Mouse (Mus musculus): ENCODE measurements around the gene Ccdc183.

Gene Ccdc183

DNA sequence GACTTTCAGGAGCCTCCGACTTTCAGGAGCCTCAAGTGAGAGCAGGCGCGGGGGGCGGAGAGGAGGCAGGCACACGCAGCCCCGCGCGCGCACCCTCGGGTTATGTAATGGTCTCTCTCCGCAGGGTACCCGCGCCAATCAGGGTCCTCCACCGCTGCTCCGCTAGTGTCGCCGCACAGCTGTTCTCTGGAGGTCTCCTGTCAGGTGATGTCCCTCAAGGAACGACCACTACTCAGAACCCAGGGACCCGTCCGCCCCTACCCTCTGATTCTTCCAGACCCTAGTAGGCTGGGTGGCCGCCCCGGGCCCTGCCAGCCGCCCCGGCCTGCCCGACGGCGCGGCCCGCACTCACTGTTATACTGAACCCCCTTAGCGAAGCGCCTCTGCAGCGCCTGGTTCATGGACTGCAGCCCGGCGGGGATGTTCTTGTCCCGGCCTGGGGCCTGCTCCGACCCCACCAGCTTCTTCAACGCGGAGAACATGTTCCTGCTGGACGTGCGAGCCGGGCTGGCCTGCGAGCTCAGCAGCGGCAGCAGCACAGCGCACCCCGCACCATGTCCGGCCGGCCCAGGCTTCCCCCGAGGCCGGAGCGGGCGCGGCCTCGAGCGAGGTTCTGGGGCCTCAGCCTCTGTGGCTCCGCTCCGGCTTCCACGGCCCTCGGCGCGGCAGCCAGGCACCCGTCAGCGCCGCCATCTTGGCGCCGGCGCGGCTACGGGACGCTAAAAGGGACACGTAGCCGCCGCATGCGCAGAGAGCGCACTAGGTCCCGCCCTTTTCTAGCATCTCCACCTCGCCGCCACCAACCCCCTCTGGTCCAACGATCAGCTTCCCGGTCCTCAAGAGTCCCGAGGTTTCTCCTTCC, 9.5 kb downstream of the Ccdc183 start, which contains the start of gene Rabl6:
Gene Rabl6, minus strand, starts transcription at position 761 of the 862 bp plus-strand sequence.
- peak; percentile 91 to 95 for DNase-seq

DNA sequence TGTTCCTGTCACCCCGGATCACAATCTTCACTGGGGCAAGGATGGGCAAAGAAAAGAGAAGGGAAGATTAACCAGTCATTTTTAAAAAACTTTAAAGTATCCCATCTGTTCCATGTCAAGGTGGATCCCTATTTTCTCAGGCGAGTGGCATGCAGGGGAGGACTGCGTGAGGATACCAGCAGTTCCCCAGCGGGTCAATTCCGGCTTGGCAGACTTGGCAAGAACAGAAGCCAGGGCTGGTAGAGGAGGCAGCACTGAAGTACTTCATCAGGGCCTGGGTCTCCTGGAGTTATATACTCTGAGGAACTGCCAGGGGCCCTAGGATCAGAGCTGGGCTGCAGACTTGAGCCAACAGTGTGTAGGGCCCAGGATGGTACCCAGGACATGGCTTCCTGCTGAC, 15.0 kb downstream of the Ccdc183 start:
- DNase-seq = no peak

DNA sequence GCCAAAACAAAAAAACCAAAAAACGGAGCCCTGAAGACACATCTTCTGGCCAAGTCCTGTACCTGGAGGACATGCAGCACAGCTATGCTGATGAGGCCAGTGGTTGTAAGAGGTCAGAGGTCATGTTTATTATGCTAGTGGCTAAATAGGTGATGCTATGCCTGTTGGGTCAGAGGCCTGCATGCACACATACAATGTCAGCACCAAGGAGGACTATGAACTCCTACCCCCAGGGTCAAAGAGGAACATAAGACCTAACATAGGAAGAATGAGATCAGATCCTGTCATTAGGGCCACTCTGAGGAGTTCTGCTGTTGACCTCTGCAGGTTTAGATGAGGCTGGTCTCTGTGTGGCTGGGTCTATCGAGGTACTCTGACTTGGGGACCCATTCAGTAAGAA, 17.4 kb downstream of the Ccdc183 start:
- DNase-seq = no peak

DNA sequence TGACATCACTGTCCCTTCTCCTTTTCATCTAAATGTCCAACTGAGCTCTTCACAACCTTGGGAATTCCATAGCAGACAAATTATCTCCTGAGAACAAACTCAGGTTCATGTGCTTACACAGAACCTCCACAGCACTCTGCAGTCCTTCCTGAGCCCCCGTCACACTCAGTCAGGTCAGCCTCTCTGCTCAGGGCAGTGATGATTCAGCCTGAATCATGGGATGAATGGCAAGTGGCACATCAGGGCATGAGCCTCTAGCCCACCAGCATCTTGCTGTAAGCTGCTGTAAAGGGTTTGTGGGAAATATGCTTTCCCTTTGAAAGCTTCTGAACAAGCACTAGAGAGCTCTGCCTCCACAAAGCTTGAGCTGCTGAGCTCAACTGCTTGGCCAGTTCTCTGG, 18.7 kb downstream of the Ccdc183 start:
- no peak for DNase-seq

DNA sequence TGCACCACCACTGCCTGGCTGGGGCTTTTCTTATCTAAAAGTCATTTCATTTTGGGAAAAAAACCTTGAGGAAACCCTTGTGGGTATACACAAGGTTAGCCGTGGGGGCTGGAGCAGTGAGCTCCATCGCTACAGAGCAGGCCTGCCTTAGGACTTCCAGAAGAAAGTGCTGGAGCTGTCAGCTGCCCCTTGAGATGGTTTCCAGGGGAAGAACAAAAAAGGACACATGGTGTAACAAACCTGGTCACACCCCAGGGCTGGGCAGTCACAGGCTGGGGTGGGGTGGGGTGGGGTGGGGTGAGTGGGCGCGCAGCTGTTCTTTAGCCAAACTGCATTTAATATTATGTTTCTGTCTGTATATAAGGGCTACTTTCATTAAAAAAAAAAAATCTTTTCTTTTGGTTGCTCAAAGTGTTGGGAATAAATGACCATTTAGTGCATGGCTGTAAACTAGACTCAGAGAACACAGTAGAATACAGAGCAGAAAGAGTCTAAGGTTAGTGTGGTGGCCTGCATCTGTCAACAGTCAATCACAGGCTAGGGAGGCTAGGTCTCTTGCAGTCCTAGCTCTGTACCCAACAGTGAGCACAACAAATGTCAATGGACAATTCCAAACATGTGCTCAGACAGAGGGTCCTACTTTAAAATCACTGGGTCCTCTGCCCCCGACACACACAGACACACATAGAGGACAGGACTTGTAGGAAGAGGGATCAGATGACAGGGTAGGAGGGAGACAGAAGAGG, 20.5 kb downstream of the Ccdc183 start:
- no peak for DNase-seq

DNA sequence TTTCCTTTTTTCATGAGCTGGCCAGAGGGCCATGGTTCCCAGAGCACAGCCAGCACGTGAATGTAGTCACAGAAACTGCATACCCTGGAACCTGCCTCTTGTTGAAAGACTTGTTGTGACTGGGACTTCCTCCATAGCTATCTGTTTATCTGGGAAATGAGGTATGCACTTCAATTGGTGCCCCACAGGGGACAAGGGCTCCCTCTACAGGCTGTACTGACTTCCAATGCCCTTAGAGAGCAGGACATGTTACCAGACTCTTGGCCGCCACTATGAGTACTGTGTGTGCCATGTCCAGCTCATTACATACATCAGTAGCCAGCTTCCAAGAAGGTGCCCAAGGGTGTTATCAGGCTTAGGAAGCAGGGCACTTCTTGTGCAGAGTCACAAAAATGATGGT, 25.6 kb downstream of the Ccdc183 start:
- DNase-seq = peak in 1 of 2 experiments; percentile 52

DNA sequence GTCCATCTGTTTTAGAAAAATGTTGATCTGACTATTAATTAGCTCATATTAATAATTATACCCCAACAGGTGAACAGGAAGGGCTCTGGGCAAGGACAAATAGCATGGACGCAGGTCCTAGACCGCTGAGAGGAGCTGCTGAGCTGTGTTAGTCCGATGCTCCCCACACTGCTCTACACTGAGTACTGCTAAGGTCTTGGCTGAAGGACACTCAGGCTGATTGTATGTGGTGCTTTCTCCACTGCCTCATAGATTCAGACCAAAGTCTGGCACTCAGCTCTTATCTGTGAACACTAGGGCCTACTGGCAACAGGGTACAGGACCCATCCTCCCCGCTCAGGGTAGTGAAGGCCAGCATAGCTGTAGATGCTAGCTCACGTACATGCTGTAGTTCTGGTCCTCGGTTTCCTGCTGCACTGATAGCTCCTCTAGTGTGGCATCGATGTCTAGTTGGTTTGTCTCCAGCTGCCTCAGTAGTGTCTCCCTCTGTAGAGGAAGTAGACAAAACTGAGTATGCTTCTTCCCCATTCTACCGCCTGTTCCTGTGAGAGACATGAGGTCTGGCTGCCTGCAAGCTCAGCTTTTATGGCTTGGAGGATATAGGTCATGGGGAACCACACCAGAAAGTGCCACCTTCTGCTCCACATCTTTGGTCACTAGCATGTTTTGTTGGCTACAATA, 29.1 kb downstream of the Ccdc183 start:
- no peak for DNase-seq

DNA sequence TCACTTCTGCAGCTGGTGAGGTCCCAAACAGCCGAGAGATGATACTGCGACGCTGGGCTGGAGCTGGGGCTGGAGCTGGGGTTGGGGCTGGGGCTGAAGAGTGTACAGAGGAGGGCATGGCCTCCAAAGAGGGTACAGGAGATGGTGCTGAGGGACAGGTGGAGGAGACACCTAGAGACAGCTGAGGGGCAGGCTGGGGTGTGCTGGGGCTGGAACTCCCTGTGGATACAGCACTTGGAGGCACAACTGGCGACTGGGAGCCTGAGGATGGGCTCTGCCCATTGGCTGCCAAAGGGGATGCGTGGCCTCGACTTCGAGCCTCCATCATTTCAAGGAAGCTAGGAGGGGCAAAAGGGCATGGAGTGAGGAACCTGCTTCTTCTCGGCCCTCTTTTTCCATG, 30.2 kb downstream of the Ccdc183 start:
- DNase-seq = no peak

DNA sequence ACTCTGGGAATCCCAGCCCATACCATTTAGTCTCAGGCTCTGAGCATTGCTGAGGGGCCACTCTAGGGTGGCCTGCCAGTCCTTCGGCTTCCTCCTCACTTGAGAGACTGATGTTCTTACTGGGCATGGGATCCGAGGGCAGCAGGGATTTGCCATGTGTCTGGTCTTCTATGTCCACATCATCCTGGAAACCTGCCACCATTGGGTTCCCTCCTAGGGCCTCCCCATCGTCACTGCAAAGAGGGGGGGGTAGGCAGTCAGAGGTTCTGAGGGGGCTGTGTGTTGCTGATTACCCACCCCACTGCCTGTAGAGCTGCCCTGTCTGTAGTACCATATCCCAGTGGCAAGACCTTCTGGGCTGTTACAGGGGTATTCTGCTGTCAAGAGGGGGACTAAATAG, 31.9 kb downstream of the Ccdc183 start:
- DNase-seq = no peak

DNA sequence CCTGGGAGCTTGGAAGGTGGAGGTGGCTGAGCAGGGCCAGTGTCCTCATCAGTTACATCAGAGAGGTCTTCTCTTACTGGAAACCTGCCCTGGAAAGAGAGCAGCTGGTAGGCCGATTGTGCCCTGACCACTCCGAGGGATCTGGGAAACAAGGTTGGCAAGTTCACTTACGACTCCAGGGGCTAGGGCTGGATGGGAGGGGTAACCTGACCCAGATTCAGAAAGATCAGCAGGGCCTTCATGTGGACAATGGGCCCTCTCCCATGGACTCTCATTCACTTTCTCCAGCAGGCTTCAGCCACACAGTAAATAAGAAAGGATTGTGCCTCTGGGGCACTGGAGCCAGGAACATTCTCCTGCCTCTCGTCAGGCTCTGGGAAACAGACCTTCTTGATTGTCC, 32.6 kb downstream of the Ccdc183 start:
- DNase-seq = no peak

DNA sequence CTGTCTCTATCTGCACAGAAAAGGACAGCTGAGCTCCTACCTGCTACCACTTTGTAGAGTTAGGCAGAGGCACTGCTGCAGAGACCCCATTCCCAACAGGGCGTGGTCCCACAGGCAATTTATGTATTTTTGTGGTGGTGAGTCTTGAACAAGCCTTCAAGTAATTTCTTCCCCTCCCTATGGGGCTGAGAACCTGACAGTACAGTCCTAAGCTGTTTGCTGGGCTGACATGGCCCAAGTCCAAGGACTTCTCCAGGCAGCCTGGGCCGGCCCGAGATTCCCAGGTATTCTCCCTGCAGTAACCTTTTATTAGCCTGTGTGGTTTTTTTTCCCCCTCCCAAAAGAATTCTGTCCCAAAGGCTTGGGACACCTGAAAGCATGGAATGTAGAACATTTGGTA, 33.3 kb downstream of the Ccdc183 start:
- DNase-seq = no peak

DNA sequence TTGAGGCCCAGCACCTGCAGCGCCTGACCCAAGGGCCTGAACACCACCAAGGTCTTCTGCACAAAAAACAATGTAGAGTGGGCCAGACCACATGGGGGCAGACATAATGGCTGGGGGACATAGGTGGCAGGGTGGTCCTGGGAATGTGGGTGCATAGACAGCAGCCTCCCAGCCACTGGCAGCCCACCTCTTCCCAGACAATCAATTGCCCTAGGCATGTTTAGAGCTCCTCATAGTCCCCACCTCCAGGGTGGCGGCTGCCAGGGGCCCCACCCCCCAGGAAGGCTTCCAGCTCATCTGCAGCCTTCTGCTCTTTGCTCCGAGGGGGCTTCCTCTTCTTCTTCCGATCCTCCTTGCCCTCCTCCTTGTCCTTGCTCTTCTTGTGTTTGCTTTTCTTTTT, 33.9 kb downstream of the Ccdc183 start:
- DNase-seq = no peak

DNA sequence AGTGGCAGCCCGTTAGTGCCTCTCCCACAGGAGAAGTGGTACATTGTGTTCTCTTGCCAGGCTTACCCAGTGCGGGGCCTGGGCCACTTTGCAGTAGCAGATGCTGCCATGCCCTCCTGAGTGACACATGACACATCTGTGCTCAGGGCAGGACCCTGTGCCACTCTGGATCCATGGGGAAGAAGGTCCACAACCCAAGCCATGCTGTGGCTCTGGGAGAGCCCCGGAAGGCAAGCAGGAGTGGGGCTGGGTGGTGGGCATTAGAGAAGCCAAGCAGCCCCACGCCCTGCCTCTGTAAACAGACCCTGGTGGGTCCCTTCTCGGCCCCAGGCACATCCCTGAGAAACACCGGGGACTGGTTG, 34.4 kb downstream of the Ccdc183 start:
- DNase-seq = no peak

DNA sequence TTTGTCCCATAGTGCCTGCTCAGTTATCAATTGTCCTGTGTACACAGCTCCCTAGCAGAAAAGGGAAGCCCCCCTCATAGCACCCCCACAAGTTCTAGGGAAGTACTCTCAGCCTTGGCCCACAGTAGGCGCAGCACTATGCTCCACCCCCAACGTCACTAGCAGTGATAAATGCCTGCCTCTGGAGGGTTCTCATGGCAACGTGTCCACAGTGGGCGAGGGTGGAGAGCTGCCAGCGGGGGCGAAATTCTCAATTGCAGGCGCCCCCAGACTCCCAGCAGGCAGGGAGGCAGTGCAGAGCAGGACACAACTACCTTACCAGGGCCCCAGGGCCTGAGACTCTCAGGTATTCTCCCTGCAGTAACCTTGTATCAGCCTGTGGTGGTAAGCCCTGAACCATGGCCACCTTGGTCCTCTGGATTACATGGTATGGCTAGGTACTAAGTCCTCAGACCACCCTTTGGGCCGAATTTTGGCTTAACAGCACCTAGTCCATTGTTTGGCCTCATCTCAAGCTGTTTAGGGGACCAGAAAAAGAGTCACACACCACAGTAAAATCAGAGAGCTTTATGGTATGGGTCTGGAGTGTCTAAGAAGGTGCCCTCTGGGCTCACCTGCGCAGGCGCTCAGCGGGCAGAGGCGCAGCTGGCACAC, 34.9 kb downstream of the Ccdc183 start:
- DNase-seq = peak; percentile 56 to 62

DNA sequence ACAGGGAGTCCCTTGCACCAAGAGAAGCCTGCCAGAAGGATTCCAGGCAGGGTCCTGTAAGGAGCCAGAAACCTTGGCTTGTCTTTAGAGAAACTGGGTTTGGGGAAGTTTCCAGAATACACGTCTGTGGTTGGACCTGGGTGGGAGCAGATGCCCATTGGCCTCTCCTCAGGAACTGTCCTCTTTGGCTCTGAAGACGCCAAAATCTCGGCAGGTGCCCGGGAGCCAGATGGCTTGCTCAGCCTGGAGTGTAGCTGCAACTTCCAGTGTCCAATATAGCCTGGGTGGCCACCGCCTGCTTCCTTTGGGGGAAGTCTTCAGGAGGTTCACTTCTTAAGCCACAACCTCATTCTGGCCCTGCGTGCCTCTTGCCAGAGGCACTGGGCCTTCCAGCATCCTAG, 35.6 kb downstream of the Ccdc183 start:
- peak in 1 of 2 experiments; percentile 45 for DNase-seq

DNA sequence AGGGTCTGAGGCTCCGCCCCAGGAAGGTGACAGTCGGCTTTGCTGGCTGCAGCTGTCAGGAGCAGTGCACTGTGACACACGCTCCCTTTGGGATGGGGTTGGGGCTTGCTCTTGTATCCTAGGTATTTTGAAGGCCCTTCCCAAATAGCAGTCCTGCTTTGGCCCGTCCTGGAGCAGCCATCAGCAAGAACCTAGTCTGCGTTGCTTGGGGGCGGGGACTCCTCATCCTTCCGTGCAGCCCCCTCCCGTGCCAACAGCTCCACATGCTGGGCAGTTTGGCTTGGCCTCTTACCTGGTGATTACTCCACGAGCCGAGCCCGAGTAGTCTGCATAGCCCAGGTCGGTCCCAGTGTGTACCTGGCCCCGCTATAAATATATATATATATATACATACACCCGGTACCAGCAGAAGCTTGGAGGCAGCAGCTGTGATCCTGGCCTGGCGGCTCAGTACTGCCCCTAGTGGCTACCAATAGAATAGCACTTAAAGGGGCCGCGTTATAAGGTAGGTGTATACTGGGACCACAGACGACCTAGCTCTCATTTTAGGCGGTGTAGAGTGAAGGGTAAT, 36.1 kb downstream of the Ccdc183 start, which contains the start of gene Ajm1:
Gene Ajm1, minus strand, starts transcription at position 464 of the 571 bp plus-strand sequence.
- DNase-seq = peak; percentile 63 to 75

DNA sequence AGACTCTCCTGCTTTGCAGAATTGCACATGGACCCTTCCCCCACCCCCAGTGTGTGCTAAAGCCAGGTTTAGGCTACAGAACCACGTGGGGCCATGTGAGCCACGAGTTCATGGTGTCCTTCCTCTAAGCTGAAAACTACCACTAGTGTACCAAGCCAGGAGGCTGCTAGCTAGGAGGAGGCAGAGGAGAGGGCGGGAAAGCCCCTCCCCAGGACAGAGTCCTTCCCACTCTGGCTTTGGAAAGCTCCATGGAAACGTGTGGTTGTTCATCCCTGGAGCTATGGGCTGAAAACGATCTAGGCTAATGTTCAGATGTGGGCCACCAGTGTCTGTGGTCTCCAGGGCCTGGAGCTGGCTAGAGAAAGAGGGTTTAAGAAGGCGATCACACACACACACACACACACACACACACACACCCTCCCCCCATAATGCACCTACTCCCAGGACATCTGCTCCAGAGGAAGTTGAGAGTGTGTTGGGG, 36.8 kb downstream of the Ccdc183 start:
- no peak for DNase-seq

DNA sequence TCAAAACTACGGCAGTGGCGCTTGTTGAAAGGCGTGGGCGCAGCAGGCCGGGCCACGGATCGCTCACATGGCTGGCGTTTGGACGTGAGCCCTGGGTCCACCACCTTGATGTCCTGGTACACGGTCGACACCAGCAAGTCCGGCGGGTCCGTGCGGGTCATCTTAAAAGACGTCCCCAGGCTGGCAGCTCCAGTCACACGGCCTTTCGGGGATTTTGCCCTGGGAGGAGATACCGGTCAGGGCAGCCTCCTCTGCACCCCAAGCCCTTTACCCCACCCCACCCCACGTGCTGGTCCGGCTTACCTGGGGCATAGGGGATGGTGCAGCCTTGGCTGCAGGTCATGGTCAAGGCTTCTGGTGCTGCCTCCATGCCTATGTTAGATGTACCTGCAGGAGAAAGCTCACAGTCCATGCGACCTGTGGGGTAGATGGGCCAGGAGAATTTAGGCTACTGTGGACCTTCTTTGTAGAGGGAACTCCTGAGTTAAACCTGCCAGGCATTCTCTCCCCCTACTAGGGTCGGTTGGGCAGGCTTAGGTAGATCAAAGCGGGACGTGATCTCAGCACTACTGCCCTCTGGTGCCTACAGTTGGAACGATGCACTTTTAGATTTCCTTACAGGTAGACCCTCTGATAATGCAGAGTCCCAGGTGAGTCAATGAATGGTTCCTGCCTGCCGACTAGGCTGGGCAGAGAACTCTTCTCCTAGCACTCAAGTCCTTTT, 37.6 kb downstream of the Ccdc183 start:
- peak; percentile 67 to 72 for DNase-seq

DNA sequence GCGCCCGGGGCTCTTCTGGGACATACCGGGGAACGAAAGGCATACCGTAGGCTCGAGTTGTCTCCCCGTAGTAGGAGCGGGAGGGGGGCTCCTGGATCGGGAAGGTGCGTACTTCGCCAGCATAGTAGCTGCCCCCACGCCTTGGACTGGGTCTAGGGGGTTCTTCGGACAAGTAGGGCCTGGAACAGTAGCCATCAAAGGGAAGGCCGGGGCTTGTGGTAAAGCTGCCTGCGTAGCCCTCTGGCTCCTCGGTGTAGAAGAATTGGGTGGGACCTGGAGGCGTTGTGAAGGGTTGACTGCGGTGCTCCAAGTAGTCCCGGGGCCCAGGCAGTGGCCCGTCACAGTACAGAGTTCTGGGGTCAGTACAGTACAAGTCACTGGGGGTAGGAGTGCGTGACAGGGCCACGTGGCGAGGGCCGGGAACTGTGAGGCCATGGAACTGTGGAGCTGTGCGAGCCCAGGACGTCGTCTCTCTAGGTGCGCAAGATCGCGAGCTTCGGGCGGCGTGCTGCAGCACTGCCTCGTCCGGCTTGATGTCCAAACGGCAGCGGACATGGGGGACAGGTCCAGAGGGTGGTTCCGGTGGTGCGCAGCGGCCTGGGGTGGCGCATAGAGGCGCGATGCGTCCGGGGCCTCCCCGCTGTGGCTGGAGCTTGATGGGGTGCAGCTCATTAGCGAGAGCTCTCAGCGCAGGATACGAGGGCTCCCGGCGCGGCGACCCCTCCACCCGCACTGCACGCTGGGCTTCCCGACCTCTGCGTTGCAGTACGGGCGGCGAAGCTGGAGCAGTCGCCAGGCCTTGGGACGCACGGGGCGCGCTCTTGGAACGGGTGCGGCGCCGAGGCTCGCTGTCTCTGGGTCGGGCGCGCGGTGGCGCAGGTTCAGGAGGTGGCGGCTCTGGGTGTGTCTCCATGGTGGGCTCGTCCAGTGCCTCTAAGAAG, 38.4 kb downstream of the Ccdc183 start:
- DNase-seq = peak; percentile 31 to 51
